Mouse (Mus musculus) liver, embryonic 14.5 days (tissue): ENCODE measurements at regions not wholly inside any gene's neighbourhood (a gene's known extent, or its start where the extent isn't known, plus 50 kb on each side); places are given as distances from the start of the nearest gene placed in this dataset.

ENCODE experiments used
- CTCF ChIP-seq: IDR thresholded peaks from 2 replicates; pipeline ENCODE4 v1.5.1; 2016; ENCODE audit warnings: antibody characterized with exemption, low read depth, control low read depth
- EP300 ChIP-seq: IDR thresholded peaks from 2 replicates; pipeline ENCODE4 v1.6.1; 2016; ENCODE audit warnings: antibody characterized with exemption, low read depth

- TF ChIP-seq CTCF (no peak), EP300 (no peak)
Observed at GRCm38 (mm10) chr14:72338046-72338445, 153.6 kb downstream of the Gm9195 start.
